Mouse (Mus musculus) brain, embryonic 14.5 days (tissue): ENCODE data around the gene Ppil2. TPM values are rescaled to one million over a fixed set of nuclear protein-coding genes. Genes with fewer than 3 reads are reported as not detected.

Experiments
- DNase-seq: peaks from one replicate; pipeline ENCODE4 v3.0.0-alpha.2; 2011; ENCODE audit warnings: low read depth
- CTCF ChIP-seq: fragments of 200-500 bp; IDR thresholded peaks from 2 replicates; pipeline ENCODE4 v1.5.1; 2012; ENCODE audit warnings: inconsistent platforms, mild to moderate bottlenecking, moderate library complexity, borderline replicate concordance; ENCODE audit not compliant: insufficient read depth, insufficient read length; ENCODE audit errors: extremely low read depth
- POLR2A ChIP-seq: fragments of 200-500 bp; IDR thresholded peaks from 2 replicates; pipeline ENCODE4 v1.6.1; 2012; ENCODE audit warnings: mild to moderate bottlenecking, inconsistent platforms, borderline replicate concordance; ENCODE audit not compliant: poor library complexity, insufficient read depth, insufficient read length, severe bottlenecking; ENCODE audit errors: extremely low read depth
- polyA plus RNA-seq: library from polyadenylated mRNA; depleted of rRNA; stranded (reverse); fragments of >200 nt; gene quantifications from 2 replicates; pipeline ENCODE4 v1.2.3, GENCODE M21; 2012; rRNA removed

Gene Ppil2
- polyA plus RNA-seq, result 134 and 157 TPM in 2 replicates

DNA sequence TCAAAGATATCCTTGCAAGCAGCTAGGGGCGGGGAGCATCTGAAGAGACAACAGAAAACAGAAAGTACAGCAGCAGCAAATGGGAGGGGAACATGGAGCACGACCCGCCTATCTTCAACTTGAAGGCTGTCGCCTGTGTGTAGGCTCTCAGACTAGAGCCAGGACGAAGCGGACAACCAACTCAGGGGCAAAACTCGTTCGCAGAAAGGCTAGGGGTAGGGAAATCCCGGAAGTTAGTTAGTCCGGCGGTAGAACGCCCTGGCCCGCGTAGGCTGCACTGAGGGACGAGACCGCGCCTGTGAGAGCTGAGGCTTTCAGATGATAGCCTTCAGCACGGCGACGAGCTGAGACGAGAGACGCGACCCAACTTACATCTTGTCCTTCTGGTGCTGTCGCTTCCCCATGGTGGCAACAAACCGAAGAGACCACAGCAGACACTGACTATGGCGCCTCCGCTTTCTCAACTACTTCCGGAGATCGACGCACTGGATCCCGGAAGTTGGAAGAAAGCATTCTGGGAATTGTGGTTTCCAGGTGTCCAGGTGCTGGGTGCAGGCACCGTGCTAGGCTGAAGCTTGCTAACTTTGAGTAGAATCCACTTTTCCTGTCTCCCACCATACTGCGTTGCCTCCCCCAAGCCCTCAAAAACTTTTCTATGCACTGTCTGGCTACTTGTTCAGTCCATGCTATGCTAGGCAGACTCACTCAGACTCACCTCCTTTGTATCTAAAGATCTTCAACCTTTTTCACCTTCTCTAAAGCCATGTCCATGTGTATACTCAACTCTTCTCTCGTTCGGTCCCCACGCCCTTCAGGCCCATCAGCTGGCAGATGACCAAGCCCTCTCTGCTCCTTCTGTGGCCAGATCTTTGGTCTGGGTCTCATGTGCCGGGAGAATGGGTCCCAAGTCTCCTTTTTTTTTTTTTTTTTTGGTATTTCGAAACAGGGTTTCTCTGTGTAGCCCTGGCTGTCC, at the start of gene Ppil2:
Ppil2 (minus strand) TSS at position 487 of the 973 bp plus-strand sequence.
- TF ChIP-seq CTCF (no peak), POLR2A (peak; percentile 23; the same call in 1 of the 2 replicates)
- peak; percentile 92 for DNase-seq

DNA sequence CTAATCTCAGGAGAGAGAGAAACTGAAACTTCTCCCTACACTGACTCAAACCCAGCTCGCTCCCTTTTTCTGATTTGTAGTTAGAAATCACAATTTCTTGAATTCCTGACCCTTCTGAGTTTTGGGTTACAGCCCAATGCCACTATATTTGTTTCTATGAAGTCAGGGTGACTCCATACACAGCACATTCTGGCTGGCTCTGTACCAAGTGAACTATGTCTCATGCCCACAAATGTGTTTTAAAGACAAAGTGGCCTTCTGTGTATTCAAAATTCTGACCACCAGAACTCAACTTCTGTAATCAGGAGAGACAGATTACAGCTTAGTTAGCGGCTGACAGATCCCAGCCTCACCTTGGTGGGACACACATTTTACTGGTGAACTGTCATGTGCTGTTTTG, 43.3 kb upstream of the Ppil2 start:
- no peak for DNase-seq
- TF ChIP-seq CTCF (no peak), POLR2A (no peak)

DNA sequence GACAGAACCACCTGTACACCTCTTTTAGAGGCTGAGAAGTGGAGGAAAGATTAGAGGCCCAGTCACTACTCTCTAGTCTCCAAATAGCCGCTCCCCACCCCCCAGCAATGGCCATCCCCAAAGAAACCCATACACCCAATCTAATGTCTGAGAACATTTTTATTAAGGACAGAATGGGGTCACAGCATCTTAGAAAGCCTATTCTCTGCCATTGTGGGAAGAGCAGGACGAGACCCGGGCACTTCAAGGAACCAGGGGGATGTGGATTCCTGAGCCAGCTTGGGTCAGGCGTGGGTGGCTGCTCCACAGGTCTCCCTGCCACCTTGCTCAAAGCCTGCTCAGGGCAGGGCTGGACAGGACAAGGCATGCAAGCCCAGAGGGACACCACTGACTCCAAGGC, 40.8 kb upstream of the Ppil2 start:
- DNase-seq, result no peak
- TF ChIP-seq POLR2A, result no peak

DNA sequence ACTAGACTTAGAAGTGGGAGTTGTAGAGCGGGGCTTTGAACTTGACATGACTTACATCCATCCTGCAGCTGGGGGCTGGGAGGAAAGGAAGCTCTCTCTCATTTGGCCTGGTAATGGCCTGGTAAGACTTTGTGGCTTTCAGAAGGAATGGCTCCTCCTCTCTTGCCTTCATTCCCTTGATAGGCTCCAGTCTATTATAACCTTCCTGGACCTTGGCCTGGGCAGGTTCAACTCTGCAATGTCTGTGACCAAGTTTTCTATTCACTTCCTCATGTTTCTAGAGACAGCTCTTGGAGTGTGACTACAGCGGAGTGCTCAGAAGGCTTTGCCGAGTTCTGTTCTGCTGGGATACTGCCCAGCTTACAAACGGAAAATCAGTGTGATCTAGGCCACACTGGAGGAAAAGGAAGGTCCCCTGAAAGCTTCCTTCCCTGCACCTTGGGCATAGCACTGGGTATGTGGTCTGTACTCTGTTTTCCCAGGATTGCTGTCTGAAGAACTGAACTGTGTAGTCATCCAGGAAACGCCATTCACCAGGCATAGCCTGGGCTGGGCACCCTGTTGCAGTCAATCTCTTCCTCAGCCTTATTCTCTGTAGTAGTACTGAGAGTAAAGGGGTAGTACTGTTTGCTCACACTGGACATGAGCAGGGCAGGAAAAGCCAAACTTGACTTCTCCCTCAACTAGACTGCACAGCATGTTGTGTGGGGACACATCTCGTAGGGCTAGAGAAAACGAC, 39.6 kb upstream of the Ppil2 start:
- no peak for TF ChIP-seq POLR2A
- TF ChIP-seq CTCF, result no peak
- DNase-seq, result no peak

DNA sequence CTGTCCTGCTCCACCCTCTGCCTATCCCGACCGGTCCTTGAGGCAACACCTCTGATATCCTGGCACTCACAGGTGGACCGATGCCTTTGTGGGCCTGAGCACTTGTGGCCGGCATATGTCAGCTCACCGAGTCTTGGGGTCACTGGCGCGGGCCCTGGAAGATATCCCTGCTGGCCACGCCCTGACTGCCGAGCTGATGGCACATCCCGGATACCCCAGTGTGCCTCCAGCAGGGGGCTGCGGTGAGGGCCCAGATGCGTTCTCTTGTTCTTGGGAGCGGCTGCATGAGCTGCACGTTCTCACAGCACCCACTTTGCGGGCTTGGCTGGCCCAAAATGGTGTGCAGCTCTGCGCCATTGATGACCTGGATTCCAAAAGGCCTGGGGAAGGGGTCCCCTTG, 37.0 kb upstream of the Ppil2 start:
- peak; percentile 42 for DNase-seq
- TF ChIP-seq POLR2A, result no peak
- TF ChIP-seq CTCF, result peak; percentile 45

DNA sequence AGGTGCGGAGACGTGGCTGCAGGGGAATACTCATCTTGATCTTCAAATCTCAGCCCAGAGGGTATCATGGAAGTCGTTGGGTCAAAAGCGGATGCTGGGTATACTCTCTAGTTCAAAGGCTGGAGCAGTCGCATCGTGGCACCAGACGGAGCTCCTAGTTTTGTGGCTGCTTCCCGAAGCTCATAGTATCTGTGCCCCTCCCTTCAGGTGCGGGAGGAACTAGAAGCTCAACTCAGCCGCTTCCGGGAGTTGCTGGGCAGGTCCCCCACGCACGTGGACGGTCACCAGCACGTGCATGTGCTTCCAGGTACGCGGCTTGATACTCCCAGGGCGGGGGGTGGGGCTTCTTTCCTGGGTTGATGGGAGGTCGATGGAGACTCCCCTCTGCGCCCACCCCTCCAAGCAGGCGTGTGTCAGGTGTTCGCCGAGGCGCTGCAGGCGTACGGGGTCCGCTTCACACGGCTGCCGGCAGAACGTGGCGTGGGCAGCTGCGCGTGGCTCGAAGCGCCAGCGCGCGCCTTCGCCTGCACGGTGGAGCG, 36.4 kb upstream of the Ppil2 start:
- TF ChIP-seq CTCF (no peak), POLR2A (no peak)
- DNase-seq, result peak; percentile 57

DNA sequence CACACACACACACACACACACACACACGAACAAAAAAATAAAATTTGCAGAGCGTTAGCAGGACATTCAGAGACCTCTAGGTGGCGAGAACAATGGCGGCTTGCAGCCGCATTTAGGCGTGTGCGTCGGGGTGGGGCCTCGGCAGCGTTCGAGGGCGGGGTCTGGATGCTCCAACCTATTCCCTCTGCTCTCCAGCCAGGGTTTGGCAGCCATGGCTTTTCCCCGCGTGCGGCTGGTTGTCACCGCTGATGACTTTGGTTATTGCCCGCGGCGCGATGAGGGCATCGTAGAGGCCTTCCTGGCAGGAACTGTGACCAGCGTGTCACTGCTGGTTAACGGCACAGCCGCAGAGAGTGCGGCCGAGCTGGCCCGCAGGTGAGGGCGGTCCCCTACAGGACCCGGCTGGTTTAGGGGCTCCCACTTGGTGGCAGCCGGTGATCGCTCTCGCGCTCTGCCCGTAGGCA, 35.7 kb upstream of the Ppil2 start, which contains the start of gene Ccdc116:
Ccdc116 (minus strand) TSS at position 458 of the 464 bp plus-strand sequence.
- no peak for TF ChIP-seq POLR2A
- TF ChIP-seq CTCF, result peak; percentile 56; the same call in 1 of the 2 replicates
- peak; percentile 95 for DNase-seq

DNA sequence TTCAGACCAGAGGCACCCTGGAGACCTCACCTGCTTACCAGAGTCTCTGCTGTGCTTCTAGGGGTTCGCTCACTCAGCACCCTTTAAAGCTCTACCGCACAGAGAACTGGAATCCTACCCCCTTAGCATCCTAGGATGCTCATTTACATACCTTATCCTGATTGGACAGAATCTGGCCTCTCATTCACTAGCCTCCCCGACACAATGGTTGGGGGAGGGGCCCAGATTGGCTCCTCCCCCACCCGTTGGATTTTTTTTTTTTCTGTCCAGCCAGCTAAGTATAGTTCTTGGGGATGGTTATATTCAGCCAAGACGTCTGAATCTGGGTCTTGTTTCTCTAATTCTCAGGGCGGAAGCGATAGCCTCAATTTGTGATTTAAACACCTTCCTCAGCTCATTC, 33.3 kb upstream of the Ppil2 start, which contains the start of gene Ydjc:
Ydjc (plus strand) TSS at position 283 of the 400 bp plus-strand sequence.
- no peak for TF ChIP-seq CTCF
- TF ChIP-seq POLR2A, result no peak
- peak; percentile 43 for DNase-seq

DNA sequence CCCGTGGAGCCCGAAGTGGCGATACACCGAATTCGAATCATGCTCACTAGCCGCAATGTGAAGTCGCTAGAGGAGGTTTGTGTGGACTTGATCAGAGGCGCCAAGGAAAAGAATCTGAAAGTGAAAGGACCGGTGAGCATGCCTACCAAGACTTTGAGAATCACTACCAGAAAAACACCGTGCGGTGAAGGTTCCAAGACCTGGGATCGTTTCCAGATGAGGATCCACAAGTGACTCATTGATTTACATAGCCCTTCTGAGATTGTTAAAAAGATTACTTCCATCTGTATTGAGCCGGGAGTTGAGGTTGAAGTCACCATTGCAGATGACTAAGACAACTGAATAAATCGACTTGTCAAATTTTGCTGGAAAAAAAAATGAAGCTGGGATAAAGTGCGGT, 26.3 kb upstream of the Ppil2 start:
- TF ChIP-seq CTCF, result no peak
- TF ChIP-seq POLR2A, result no peak
- no peak for DNase-seq

DNA sequence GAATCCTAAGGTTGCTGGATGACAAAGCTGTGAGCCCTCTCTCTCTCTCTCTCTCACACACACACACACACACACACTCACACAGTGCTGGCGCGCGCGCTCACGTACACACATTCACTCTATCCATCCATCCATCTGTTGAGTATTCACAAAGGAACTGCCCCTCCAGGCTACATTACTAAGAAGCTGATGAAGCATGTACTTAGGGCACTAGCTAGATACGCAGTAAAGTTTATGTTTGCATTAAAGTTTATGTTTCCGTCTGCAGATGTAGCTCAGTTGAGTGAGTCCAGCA, 21.8 kb upstream of the Ppil2 start:
- TF ChIP-seq CTCF (no peak), POLR2A (no peak)
- peak; percentile 36 for DNase-seq
